Mouse (Mus musculus): Measurements from ENCODE around the gene Klf1. TPM values are rescaled to one million over a fixed set of nuclear protein-coding genes. Genes with fewer than 3 reads are reported as not detected.

Klf1 gene
- polyA plus RNA-seq, 1 experiment from 2014 or later = 19.7 TPM

DNA sequence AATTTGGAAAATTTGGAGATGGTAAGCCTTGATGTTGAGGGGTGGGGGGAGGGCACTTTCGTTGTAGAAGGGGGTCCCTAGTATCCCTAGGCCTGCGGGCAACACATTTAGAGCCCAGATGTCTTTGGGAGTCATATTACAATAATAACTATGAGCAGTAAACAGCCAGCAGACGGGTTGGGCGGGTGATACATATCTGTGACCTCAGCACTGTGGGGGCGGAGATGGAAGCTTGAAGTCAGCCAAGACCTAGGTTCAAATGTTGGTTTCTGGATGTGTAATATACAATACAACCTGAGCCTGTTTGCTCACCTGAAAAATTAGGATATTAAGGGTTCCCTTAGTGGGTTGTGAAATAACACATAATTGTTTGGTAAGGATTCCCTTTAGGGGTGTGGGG lies 8.2 kb downstream of the Klf1 start:
- 85% methylated on average over 5 of the region's 5 CpGs for WGBS
- Histone ChIP-seq H3K27ac (replicated peaks) (no peak overlapping the region), H3K4me3 (peak overlapping the region; percentile 65; the same call in 1 of the 2 replicates)

DNA sequence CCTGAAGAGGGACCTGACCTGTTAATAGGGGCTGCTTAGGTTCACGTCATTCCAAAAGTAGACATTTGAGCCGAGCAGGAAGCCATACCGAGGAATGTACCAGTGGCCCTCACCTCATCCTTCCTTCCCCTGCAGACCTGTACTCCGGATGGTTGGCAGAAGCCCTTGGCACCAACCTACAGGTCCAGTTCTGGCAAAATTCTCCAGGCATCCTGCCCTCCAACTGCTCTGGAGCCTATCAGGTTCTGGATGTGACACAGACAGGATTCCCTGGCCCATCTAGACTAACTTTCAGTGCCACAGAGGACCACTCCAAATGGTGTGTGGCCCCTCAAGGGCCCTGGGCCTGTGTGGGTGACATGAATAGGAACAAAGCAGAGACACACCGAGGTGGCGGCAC lies 8.8 kb downstream of the Klf1 start:
- WGBS = 93% methylated on average over 6 of the region's 6 CpGs
- peaks cover 73% of the 10 kb centered on the region for H3K27me3 ChIP-seq (ENCODE audit: low read depth, poor library complexity, severe bottlenecking)
- no peak overlapping the region for H3K4me3 ChIP-seq
- H3K4me1 ChIP-seq = peaks cover 28% of the 10 kb centered on the region
- H3K36me3 ChIP-seq = peaks cover 19% of the 10 kb centered on the region
- no peak for DNase-seq (ENCODE audit: low spot score)
- peaks cover 5% of the 10 kb centered on the region; the same call in 1 of the 2 replicates for H3K9me3 ChIP-seq (replicated peaks)
- H3K27ac ChIP-seq (replicated peaks) = no peak overlapping the region

More for the DNA sequence above, 8.2 kb downstream of the Klf1 start:
- H3K36me3 ChIP-seq = peaks cover 13% of the 10 kb centered on the region
- peaks cover 5% of the 10 kb centered on the region; the same call in 1 of the 2 replicates for H3K9me3 ChIP-seq (replicated peaks)
- peaks cover 28% of the 10 kb centered on the region for H3K4me1 ChIP-seq
- no peak for DNase-seq (ENCODE audit: low spot score)
- peaks cover 73% of the 10 kb centered on the region for H3K27me3 ChIP-seq (ENCODE audit: low read depth, poor library complexity, severe bottlenecking)

DNA sequence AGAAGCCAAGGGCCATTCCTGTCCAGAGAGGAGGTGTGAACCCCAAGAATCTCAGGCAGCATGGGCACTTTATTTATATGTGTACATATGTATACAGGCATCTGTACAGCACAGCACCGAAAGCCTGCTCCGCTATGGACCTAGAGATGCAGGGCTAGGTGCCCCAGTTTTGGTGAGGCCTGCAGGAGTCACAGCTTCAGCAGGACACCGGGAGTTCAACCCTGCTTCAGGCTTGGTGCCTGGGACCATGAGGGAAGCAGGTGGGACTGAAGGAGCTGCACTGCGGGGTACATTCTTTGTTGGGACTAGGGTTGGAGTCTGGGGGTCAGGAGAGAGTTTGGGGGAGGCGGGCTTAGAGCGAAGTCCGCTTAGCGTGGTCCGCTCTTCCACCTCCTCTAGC lies 10.1 kb downstream of the Klf1 start:
- Histone ChIP-seq H3K4me3 (no peak overlapping the region), H3K4me1 (peaks cover 28% of the 10 kb centered on the region), H3K27me3 (ENCODE audit: low read depth, poor library complexity, severe bottlenecking) (peaks cover 84% of the 10 kb centered on the region), H3K36me3 (peaks cover 31% of the 10 kb centered on the region), H3K27ac (replicated peaks) (no peak overlapping the region), H3K9me3 (replicated peaks) (peaks cover 5% of the 10 kb centered on the region; the same call in 1 of the 2 replicates)
- DNase-seq (ENCODE audit: low spot score) = no peak
- 79% methylated on average over 9 of the region's 9 CpGs for WGBS

DNA sequence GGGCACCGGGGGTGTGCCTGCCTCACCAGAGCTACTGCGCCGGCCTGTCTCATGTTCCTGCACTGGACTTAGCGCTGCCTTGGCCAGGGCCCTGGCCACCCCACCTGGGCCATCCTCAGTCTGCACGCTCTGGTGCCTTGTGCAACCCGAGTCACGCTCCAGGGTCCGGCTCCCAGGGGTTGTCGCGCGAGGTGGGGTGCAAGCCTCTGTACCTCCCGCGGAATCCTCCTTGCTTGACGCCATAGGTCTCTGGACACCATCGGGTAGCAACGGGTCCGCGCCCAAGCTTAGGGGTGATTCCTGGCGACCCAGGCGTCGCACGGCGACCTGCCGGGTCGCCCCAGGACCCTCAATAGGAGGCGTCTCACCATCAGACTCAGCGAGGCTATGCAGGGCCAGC lies 10.7 kb downstream of the Klf1 start:
- Histone ChIP-seq H3K4me3 (peak overlapping the region; percentile 52), H3K27ac (replicated peaks) (no peak overlapping the region), H3K27me3 (ENCODE audit: low read depth, poor library complexity, severe bottlenecking) (peaks cover 89% of the 10 kb centered on the region), H3K4me1 (peaks cover 28% of the 10 kb centered on the region), H3K36me3 (peaks cover 34% of the 10 kb centered on the region), H3K9me3 (replicated peaks) (peaks cover 5% of the 10 kb centered on the region; the same call in 1 of the 2 replicates)
- DNase-seq (ENCODE audit: low spot score) = no peak
- 22% methylated on average over 27 of the region's 27 CpGs for WGBS

DNA sequence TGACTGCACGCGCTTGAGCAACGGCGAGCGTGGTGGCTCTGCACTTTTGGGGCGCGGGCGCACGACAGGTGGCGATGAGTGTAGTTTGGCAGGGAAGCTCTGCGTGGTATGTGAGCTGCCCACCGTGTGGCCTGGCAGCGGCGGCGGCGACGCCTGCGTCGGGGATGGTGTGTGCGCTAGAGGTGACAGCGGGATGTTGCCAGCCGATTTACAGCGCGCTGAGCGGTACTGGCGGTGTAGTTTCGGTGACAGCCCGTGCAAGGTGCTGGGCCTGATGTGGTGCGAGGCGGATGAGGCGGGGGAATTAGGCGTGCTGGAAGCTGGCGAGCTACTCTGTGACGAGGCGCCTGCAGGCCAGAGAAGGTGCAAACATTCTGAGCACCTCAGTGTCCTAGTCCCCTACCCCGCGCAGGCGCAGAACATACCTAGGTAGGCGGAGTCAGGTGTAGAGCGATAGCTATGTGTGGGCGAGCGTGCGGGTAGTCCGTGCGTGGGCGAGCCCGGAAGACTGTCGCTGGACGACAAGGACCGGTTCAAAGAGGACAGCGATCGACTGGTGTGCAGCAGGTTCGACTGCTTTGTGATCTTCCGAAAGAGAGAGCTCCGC lies 11.3 kb downstream of the Klf1 start:
- H3K36me3 ChIP-seq = peaks cover 37% of the 10 kb centered on the region
- H3K27me3 ChIP-seq (ENCODE audit: low read depth, poor library complexity, severe bottlenecking) = peaks cover 95% of the 10 kb centered on the region
- H3K4me1 ChIP-seq = peaks cover 34% of the 10 kb centered on the region
- DNase-seq (ENCODE audit: low spot score) = peak; percentile 64
- H3K9me3 ChIP-seq (replicated peaks) = peaks cover 5% of the 10 kb centered on the region; the same call in 1 of the 2 replicates
- WGBS = under 1% methylated on average over 55 of the region's 55 CpGs
- peak overlapping the region; percentile 52 for H3K4me3 ChIP-seq
- no peak overlapping the region for H3K27ac ChIP-seq (replicated peaks)

DNA sequence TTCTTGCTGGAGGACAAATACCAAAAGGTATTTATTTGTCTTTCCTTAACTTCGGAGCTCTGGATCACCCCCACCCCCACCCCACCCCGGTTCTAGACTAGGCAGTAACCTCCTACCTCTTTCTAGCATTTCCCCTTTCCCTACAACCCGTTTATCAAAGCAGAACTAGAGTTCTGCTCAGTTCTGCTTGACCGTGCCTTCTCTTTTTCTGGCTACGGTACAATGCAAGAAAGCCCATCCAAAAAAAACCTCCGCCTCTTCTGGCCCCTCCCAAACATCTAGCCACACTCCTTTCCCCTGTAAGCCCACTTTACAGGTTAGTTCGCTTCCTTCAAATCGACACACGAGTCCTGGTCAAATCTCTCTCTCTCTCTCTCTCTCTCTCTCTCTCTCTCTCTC lies 11.8 kb downstream of the Klf1 start:
- Histone ChIP-seq H3K36me3 (peaks cover 37% of the 10 kb centered on the region), H3K9me3 (replicated peaks) (peaks cover 5% of the 10 kb centered on the region; the same call in 1 of the 2 replicates), H3K27ac (replicated peaks) (no peak overlapping the region), H3K4me1 (peaks cover 34% of the 10 kb centered on the region), H3K27me3 (ENCODE audit: low read depth, poor library complexity, severe bottlenecking) (peaks cover 100% of the 10 kb centered on the region), H3K4me3 (peak overlapping the region; percentile 52)
- no peak for DNase-seq (ENCODE audit: low spot score)
- WGBS = 13% methylated on average over 9 of the region's 9 CpGs

DNA sequence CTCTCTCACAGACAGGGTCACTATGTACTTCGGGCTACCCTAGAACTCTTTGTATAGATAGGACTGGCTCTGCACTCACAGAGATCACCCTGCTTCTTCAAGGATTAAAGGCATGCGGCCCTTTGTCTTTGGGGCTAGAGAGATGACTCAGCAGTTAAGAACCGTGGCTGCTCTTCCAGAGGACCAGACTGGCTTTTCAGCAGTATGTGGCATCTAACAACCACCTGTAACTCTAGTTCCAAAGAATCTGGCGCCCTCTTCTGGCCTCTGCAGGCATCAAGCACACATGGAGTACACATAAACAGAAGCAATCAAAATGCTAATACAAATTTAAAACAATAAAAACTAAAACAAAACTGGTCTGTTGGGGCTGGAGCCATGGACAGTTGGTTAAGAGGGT lies 12.2 kb downstream of the Klf1 start:
- Histone ChIP-seq H3K4me3 (no peak overlapping the region), H3K36me3 (peaks cover 37% of the 10 kb centered on the region), H3K4me1 (peaks cover 29% of the 10 kb centered on the region), H3K27ac (replicated peaks) (no peak overlapping the region), H3K9me3 (replicated peaks) (peaks cover 5% of the 10 kb centered on the region; the same call in 1 of the 2 replicates), H3K27me3 (ENCODE audit: low read depth, poor library complexity, severe bottlenecking) (peaks cover 100% of the 10 kb centered on the region)
- WGBS = 34% methylated on average over 4 of the region's 4 CpGs
- no peak for DNase-seq (ENCODE audit: low spot score)

DNA sequence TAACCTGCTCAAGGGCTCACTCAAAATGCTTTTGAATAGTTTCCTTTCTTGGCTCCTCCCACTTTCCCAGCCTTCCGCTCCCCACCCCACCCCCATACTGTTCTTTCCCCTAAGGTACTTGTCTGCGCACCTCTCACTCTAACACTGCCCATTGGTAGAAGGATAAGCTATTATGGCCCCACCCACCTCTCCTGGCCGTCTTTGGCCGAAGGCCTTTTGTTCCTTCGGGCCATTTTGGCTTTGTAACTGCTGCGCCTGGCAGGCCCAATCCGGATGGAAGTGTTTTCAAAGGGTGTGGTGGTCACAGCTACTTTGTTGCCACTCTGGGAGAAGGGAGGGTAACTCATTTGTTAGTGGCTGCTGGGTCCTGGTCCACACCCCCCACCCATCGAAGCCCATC lies 13.5 kb downstream of the Klf1 start:
- peaks cover 24% of the 10 kb centered on the region for H3K4me1 ChIP-seq
- no peak overlapping the region for H3K4me3 ChIP-seq
- peaks cover 5% of the 10 kb centered on the region; the same call in 1 of the 2 replicates for H3K9me3 ChIP-seq (replicated peaks)
- H3K36me3 ChIP-seq = peaks cover 39% of the 10 kb centered on the region
- no peak for DNase-seq (ENCODE audit: low spot score)
- H3K27ac ChIP-seq (replicated peaks) = no peak overlapping the region
- WGBS = 90% methylated on average over 8 of the region's 8 CpGs
- peaks cover 100% of the 10 kb centered on the region for H3K27me3 ChIP-seq (ENCODE audit: low read depth, poor library complexity, severe bottlenecking)

DNA sequence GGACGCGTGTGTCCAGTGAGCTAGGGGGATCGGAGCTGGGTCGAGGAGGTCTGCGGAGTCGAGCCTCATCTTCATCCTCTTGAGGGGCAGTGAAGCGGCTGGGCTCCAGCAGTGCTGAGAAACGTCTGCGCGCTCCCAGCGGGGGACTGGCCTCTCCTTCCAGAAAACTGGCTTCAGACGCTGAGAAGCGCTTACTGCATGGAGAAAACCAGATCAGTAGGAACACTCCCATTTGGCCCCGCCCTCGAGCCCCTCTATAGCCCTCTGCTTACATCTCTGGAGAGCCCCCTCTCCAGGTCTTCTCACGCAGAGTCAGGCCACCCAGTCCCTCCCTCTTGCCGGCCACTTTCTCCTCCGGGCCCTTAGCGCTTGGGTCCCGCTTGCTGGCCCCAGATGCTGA lies 16.1 kb downstream of the Klf1 start:
- H3K27me3 ChIP-seq (ENCODE audit: low read depth, poor library complexity, severe bottlenecking) = peaks cover 87% of the 10 kb centered on the region
- H3K4me3 ChIP-seq = peak overlapping the region; percentile 23; the same call in 1 of the 2 replicates
- peaks cover 37% of the 10 kb centered on the region for H3K36me3 ChIP-seq
- H3K4me1 ChIP-seq = peaks cover 16% of the 10 kb centered on the region
- peaks cover 5% of the 10 kb centered on the region; the same call in 1 of the 2 replicates for H3K9me3 ChIP-seq (replicated peaks)
- no peak for DNase-seq (ENCODE audit: low spot score)
- 25% methylated on average over 20 of the region's 20 CpGs for WGBS
- H3K27ac ChIP-seq (replicated peaks) = no peak overlapping the region

DNA sequence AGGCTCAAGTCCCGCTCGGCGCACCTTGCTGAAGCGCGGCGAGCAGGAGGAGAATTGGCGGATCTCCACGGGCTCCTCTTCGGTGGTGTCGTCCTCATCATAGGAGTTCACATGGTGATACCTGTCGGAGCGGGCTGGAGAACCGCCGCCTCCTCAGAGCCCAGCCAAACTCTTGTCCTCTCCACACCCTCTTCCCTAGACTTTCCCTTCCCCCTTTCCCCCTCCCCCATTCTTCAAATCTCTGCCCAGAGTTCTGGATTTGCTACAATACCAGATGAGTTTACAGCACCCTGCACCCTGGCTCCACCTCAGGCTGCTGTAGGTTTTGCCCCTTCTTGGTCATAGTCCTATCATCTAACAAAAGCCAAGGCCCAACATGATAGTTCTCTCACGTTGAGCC lies 16.9 kb downstream of the Klf1 start:
- 92% methylated on average over 15 of the region's 15 CpGs for WGBS
- Histone ChIP-seq H3K36me3 (peaks cover 38% of the 10 kb centered on the region), H3K4me3 (no peak overlapping the region), H3K27ac (replicated peaks) (no peak overlapping the region), H3K9me3 (replicated peaks) (peaks cover 5% of the 10 kb centered on the region; the same call in 1 of the 2 replicates), H3K27me3 (ENCODE audit: low read depth, poor library complexity, severe bottlenecking) (peaks cover 79% of the 10 kb centered on the region), H3K4me1 (peaks cover 8% of the 10 kb centered on the region)
- no peak for DNase-seq (ENCODE audit: low spot score)

DNA sequence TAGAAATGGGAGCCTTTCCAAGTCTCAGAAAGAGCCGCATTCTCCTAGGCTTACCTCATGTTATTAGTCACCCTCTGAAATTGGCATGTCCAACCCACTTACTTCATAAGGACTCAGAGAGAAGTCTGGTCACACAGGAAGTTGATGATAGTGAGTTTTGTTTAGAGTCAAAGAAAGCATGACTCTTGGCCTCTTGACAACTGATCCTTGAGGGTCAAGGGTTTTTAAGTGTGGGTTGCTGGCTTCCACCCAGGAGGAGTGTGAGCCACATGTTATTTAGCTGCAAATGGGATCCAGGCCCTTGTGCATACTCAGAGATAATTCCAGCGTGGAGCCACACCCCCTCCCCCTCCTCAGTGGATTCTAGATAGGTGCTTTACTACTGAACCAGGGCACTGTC lies 19.9 kb downstream of the Klf1 start:
- no peak for DNase-seq (ENCODE audit: low spot score)
- Histone ChIP-seq H3K27me3 (ENCODE audit: low read depth, poor library complexity, severe bottlenecking) (peaks cover 55% of the 10 kb centered on the region), H3K27ac (replicated peaks) (no peak overlapping the region), H3K36me3 (peaks cover 24% of the 10 kb centered on the region; the same call in 1 of the 2 replicates), H3K4me3 (no peak overlapping the region), H3K4me1 (peaks cover 7% of the 10 kb centered on the region), H3K9me3 (replicated peaks) (no peaks in the 10 kb centered on the region)
- 90% methylated on average over 2 of the region's 2 CpGs for WGBS

DNA sequence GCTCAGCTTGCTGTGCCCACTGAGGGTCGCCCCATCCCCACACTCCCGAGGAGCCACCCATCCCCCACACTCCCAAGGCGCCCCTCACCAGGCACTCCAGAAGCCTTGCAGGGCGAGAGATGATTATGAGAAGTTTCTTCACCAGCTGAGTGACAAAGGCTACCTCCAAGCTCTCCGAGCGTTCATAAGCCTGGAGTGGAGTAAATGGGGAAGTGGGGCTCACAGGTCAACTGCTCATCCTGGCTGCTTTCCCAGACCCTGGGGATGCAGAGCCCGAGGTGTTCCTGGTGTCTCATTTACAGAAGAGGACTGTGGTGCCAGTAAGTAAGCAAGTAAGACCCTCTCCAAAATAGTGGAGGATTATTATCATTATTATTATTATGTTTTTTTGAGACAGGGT lies 23.8 kb downstream of the Klf1 start:
- DNase-seq (ENCODE audit: low spot score) = no peak
- H3K27ac ChIP-seq (replicated peaks) = no peak overlapping the region
- H3K4me1 ChIP-seq = peaks cover 14% of the 10 kb centered on the region
- H3K4me3 ChIP-seq = no peak overlapping the region
- peaks cover 51% of the 10 kb centered on the region for H3K27me3 ChIP-seq (ENCODE audit: low read depth, poor library complexity, severe bottlenecking)
- 71% methylated on average over 7 of the region's 7 CpGs for WGBS
- peaks cover 10% of the 10 kb centered on the region; the same call in 1 of the 2 replicates for H3K36me3 ChIP-seq
- no peaks in the 10 kb centered on the region for H3K9me3 ChIP-seq (replicated peaks)

DNA sequence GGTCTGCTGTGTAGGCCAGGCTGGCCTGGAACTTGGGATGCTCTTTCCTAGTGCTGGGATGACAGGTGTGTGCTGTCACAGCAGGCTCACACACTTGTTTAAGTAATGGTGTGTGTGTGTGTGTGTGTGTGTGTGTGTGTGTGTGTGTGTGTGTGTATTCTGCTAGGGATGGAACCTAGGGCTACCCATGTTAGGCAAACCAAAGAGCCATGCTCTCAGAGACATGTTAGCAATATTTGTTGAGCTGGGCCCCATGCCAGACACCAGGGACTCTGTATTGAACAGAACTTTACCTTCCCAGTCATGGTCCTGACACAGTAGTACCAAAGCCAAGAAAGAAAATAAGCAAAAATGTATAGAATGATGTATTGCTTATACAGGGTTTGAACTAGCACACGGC lies 25.8 kb downstream of the Klf1 start:
- H3K27me3 ChIP-seq (ENCODE audit: low read depth, poor library complexity, severe bottlenecking) = peaks cover 63% of the 10 kb centered on the region
- H3K27ac ChIP-seq (replicated peaks) = no peak overlapping the region
- DNase-seq (ENCODE audit: low spot score) = no peak
- H3K4me1 ChIP-seq = peaks cover 14% of the 10 kb centered on the region
- 76% methylated on average over 1 of the region's 1 CpGs for WGBS
- 0 out of 2 replicates have a peak, but pooled peaks cover 4% of the 10 kb centered on the region for H3K36me3 ChIP-seq
- no peak overlapping the region for H3K4me3 ChIP-seq
- no peaks in the 10 kb centered on the region for H3K9me3 ChIP-seq (replicated peaks)
